Mouse (Mus musculus) left cerebral cortex, postnatal 4 days (tissue): ENCODE data around the gene Nqo2. TPM values are rescaled to one million over a fixed set of nuclear protein-coding genes. Genes with fewer than 3 reads are reported as not detected.
"Not testable (repeated sequence)": the region's sequence is repeated elsewhere in the genome, so short reads cannot be mapped to it uniquely, and the experiment has no call there.

Source experiments
- DNase-seq: peaks from one replicate; pipeline ENCODE4 v3.0.0-alpha.2; 2022
- intact Hi-C: fragments of 180-260 bp; cut with DNase I; formaldehyde crosslinking; loops from one replicate; pipeline ENCODE4 v1.15.1; 2025
- total RNA-seq, 2 experiments: library from RNA; stranded (reverse); gene quantifications; 2 replicates each; pipeline ENCODE4 v1.2.3; 2021

The Nqo2 gene
- total RNA-seq: 1 to 10 TPM; 3.2 to 3.3 TPM

DNA sequence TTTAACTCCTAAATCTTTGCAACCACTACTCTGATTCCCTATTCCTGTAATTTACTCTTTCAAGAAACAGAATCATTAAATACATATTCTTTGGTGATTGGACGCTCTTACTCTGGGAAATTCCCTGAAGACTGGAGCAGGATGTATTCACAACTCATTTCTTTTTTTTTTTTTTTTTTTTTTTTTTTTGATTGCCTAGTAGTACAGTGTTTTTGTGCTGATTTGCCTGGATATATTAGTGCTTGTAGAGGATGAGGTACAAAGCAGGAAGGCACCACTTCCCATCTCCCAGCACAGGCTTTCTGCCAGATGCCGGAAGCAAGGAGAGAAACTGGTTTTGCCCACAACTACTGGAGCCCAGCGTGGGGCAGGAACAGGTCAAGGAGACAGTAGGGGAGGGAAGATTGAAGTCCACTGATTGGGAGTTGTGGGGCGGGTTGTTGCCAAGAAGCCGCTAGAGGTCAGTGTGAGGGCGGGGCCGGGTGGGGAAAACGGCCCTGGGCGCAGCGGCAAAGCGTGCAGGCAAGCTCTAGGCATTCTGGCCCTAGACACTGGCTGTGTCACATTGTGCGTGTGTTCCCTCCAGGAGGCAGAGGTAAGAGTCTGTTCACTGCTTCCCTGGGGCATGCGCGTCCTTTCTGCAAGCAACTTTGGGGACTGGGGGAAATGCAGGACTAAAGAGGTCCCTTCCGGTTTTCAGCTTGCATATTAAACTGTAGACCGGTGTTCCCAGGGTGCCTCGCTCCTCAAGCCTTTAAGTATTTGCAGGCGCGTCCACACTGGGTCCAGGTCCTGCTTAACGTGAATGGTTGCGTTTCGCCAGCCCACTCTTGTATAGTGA is at the start of gene Nqo2:
Gene Nqo2, plus strand, starts transcription at position 482 of the 841 bp plus-strand sequence.
- peak; percentile 56 for DNase-seq
- intact Hi-C loops: no loop called here

DNA sequence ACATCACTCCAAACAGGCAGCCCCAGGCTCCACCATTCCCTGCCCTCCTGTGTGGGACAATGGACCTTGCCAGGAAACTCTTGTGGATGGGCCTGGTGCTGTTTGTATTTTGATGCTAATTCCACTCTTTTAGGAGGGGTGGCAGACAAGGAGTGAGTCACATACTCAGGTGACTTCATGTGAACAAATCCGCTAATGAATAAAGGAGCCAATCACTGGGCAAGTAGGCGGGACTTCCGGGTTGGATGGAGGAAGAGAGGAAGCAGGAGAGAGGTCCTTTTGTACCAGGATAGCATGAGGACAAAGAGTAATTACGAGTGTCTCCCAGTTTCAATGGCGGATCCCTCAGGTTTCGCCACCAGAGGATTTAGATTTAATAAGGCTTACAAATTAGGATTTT is 43.4 kb upstream of the Nqo2 start:
- no peak for DNase-seq
- intact Hi-C loops: no loop called here

DNA sequence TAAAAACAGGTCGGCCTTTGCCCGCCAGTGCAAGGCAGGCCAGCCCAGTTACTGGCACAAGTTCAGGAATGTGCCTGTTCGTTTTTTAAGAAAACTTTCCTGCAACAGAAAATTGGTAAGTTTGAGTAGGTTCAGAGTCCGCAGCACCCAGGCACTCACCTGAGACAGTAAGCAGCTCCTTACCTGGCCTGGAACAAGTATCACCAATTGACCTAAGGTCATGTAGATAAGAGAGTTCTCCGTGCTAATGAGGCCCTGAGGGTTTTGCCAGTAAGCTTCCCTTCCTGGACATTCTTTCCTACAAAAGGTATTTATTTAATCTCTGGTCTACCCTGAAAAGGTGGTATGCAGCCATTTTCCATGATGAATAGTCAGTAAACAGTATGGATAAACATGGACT is 42.8 kb upstream of the Nqo2 start:
- DNase-seq: no peak
- intact Hi-C loops: no loop called here

DNA sequence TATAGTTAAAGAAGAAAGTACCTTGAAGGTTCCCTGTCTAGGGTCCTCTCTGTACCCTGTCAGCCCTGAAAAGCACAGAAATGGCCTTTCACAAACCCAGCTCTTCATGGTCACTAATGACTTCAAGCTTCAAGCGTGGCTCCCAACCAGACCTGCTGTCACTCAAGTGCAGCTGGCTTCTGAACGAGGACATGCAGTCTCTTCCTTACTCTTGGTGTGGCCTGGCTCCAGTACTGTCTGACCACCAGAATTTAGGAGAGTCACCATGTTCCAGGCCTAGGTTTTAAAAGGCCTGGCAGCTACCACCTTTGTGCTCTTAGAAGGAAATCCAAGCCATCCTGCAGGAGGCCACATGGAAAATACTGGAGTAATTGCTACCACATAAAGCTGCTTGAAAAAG is 34.2 kb upstream of the Nqo2 start:
- intact Hi-C loops: no loop called here
- no peak for DNase-seq

DNA sequence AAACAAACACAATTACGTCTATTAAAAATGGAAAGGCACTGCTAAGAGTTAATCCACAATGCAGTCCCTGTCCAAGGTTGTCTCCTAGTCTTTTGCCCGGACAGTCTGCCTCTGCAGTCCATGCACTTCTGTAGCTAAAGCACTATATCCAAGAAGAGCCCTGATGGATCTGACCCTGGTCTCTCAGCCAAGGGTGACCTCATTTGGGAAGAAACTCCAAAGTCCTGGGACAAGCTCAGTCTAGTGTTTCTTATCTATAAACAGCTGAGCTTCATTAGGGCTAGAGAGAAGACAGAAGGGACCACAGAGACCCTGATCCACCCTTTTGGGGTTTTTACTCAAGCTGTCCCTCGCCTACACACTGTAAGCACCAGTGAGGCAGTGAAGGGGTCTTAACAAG is 33.6 kb upstream of the Nqo2 start:
- intact Hi-C loops: no loop called here
- DNase-seq: no peak

DNA sequence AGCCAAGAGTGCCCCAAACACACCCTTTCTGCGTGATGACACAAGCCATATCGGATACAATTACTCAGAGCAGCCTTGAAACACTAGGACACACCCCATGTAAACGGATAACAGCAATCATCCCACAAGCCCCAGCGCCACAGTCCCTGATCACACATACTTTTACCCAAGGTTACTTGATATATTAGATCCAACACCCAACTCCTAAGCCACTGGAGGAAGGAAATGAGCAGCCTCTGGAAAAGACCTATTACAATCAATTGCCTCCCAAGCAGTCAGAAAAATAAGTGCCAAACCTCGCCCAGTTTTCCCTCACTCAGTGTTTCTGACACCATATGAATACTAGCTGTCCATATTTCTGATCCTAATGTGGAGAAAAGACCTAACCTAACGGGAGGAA is 29.7 kb upstream of the Nqo2 start:
- intact Hi-C loops: no loop called here
- no peak for DNase-seq

DNA sequence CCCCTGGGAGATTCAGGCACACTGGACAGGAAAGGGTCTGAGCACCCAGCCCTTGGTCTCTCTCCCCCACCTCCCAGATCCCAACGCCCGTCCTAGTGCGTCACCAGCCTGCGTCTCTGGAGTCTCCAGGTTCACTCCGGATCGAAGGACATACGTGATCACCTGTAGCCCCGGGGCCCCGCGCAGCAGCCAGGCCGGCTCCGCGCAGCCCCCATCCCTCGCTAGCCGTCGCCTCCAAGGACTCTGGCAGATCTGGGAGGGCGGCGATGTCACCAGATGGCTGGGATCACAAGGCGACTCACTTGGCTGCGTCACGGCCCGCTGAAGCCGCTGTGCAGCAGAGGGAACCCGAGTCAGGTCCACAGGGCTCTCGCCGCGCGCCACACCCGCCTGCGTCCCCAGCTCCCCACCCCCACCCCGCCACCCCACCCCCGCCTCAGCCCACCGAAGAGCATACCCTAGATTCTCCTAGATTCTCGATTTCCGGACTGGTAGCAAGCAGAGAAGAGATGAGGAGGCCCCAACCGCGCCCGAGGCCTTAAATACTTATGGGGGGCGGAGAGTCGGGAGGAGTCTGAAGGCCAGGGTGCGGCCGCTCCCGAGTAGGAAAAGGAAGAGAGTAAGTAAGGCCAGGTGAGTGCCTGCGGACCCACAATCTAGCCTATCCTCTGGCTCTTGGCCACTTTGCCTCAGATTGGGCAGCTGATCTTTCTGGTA is 28.9 kb upstream of the Nqo2 start:
- intact Hi-C loops: no loop called here
- peak; percentile 60 for DNase-seq

DNA sequence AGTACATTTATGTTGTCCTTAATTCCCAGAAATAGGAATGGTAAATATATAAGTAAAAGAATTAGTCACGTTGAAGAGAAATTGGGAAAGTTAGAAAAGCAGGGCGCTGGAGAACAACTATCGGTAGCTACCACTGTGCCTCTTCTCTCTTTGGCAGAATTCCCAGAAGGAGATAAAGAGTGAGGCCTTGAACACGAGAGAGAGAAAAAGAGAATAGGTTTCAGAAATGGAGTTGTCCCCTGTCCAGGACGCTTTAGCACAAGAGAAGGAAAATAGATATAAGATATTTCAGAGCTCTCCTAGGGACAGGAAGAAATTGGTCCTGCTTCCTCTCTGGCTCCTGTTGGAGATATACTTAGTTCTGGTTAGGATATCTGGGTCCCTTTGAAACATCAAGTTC is 27.3 kb upstream of the Nqo2 start:
- intact Hi-C loops: no loop called here
- DNase-seq: no peak

DNA sequence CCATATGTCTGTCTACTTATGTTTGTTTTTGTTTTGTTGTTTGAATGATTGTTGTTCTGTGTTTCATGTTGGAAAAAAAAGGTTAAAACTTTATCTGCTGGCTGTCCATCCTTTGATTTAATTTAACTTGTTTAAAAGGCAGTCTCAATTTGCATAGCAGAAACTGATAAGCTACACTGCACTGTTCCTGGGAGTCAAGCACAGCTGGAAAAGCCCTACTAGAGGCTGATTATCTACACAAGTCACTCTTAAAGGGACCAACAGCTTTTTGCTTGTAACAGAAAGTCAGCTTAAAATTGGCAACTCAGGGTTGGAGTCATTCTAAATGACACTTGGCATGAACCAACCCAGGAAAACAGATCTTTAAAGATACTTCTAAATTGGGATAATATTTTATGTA is 26.9 kb upstream of the Nqo2 start:
- DNase-seq, intact Hi-C loops: not testable (repeated sequence)

DNA sequence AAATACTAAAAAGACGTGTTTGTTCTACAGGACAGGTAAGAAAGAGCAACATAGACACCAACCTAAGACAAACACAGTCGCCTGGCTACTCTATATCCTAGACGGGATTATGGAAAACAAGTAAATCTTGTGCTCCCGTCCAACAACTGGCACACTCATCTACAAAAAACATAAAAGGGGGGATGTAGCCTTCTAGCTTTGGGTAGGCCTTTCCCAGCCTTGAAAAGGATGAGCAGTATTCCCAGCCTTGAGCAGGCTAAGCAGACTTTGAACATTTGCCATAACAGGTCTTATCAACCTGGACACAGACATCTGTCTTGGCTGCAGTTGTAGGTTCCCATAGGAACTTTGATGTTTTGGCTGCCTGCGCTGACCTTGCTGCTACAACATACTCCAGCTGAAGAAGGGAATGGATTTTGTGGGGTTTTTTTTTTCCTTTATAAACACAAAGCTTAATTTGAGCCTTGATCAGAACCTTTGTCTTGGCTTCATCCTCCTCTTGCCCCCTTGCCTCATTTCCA is 23.1 kb upstream of the Nqo2 start:
- no peak for DNase-seq
- intact Hi-C loops: no loop called here

DNA sequence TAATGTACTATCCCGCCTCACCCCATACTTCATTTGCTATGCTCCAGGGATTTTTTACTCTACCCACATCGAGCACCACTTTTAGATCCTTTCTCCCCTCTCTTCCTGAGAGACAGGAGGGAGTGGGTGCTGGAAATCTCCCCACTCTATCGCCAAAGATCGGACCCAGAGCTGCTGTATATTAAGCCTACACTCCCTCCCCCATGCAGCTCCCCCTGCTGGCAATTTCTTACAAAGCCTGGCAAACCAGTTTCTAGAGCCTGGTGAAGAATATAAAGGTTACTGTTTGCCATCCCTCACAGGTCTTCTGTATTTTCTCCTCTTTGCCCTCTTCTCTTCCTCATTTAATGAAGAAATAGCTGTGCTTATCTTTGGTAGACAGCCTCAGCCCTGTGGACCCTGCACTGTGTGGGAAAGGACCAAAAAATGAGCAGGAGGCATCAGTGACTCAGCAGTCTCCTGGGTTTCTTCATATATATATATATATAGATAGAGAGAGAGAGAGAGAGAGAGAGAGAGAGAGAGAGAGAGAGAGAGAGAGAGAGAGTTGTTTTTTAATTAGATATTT is 22.2 kb upstream of the Nqo2 start:
- DNase-seq: peak; percentile 17
- intact Hi-C loops: no loop called here

DNA sequence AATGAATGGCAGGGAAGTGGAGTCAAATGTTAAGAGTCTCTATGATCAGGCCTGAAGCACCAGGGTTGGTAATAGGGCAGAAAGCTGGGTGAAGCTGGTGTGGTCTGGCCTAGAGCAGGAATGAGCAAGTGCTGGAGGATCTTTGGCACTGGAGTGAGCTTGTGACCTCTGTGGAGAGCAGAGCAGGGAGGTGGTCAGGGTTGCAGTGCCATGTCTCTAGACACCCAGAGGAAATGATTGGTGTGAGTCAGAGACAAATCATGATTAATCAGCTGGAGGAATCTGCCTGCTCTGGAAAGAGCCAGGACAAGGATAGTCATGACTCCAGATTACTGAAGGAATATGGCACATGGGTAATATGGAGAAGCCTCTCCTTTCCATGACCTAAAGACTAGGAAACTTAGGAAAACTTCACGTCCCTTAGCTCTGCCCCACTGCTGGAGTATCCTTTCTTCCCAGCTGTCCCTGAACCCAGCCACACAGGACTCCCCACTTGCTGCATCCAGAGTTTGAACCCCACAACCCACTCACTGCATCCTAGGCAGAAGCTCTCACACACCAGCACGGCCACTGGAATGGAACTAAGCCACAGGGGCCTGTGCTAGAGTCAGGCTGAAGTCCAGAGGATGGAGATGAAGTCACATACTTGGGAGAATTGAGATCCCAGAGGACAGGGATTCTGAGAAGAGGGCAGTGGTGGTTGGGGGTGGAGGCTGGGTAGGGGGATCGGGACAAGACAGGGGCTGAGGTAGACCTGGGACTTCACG is 13.0 kb upstream of the Nqo2 start:
- no peak for DNase-seq
- intact Hi-C loops: no loop called here

DNA sequence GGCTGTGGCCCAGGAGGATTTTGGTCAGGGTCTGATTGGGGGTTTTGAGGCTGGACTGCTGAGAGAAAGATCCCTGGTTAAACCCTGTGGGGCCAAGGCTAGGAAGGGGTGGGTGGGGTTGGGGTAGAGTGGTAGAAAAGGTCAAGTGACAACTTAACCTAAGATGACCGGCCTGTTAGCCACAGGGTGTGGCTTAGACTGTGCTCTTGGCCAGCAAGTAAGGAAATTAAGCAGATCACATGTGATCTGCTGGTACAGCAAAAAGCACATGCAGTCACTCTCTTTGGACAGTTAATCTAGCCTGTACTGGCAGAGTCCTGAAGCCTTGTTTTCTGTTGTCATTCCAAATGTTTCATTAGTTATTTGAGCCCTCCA is 12.4 kb upstream of the Nqo2 start:
- no peak for DNase-seq
- intact Hi-C loops: no loop called here

DNA sequence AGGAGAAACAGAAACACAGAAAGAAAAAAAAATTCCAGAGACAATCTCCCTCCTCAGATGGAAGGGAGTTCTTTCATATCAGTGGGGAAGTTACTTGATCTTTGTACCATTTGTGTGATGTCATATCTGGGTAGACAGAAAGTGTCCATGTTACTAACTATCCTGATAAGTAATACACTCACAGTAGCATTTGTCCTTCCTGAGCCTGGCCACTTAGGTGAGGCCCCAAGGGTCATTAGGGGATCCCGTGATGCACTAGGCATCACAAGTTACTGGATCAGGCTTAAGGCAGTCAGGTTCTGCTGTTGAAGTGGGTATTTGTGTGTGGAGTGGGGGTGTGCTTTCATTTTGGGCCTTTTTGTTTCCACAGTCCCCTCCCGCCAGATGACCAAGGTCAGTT is 11.5 kb upstream of the Nqo2 start:
- DNase-seq: no peak
- intact Hi-C loops: no loop called here

DNA sequence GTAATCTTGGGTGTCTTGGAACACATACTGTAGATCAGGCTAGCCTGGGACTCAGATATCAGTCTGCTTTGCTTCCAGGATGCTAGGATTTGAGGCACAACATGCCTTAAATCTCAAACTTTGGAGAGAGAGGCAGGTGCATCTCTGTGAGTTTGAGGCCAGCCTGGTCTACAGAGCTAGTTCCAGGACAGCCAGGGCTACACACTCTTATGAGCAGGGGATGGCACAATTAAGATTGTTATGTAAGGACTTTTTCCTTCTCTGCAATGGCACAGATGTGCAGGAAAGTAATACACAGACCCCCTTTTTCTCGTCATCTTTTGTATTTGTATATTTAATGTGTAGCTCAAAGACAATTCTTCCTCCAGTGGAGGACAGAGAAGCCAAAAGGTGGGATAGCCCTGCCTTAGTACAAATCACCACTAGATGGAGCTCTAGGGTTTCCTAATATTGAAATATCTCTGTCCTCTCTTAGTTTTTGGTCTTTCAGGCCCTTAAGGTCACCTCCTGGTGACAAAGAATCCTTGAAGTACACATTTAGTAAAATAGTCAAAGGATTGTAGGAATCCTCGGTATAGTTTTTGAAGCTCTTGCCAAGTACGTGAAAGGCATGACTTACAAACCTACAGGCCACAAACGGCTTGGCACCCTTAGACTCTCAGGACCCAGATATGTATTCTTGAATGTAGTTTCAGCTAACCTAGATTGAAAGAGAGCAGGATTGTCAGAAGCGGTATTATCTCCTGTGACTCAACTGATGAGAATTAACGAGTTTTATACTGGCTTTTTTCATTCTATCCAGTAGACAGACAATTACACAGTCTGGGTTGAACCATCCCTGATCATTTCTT is 7.7 kb upstream of the Nqo2 start:
- intact Hi-C loops: loop anchor here (5.0 kb wide), 1 partner anchor 36 kb away; no protein-coding TSS in a partner anchor
- DNase-seq: no peak

DNA sequence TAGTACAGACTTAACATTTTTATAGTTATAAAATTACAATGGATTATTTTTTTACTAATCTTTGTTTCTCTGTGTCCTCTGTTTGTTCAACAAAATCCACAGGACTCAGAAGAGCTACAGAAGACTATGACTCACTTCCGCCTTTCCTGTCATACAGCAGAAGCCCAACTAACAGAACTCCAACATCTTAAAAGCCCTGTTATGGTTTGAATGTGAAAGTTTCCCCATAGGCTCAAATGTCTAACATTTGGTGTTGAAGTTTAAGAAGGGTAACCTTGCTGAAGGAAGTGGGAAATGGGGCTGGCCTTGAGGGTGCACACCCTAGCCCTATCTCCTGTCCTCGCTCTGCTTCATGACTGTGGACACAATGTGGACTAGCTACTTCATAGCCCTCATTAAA is 4.7 kb upstream of the Nqo2 start:
- no peak for DNase-seq
- intact Hi-C loops: loop anchor here (5.0 kb wide), 1 partner anchor 33 kb away; no protein-coding TSS in a partner anchor

DNA sequence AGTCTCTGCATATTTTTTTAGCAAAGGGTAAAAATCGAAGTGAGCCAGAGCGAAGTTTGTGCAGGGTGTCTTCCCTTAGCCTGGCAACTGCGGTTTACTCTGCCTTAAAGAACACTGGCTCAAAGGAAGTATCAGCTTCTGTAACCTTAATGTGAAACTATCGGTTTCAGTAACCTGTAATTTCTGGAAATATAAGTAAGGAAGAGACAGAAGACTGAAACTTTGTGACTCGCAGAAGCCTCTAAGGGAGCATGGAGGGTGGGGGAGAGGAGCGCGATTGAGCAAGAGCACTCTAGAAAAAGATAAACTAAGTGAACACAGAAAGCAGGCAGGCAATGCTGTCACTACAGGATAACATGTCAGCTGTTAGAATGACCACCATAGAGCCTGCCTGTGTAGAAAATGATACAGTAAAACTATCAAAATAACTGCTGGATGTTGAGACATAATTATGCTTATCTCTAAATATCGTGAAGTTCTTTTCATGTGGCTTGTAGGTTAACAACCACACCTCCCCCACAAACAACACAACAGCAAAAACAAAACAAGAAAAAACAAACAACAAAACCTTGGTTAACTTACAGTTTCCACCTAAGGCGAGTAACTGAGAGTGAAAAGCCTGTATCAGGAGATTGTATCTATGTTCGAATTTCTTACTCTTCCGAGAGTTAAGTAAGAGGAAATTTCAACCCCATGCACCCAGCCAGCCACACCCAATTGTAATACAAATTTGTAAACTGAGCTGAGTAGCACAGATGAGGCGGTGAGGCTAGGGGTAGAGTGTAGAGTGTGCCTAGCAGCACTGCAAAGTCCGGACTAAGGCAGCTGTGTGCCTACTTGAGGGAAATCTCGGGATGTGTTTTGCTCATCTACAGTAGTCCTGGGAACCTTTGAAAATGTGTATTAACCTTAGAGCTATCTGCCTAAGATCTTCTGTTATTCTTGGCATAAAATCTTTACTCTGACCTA is 853 bp downstream of the Nqo2 start:
- intact Hi-C loops: no loop called here
- no peak for DNase-seq

DNA sequence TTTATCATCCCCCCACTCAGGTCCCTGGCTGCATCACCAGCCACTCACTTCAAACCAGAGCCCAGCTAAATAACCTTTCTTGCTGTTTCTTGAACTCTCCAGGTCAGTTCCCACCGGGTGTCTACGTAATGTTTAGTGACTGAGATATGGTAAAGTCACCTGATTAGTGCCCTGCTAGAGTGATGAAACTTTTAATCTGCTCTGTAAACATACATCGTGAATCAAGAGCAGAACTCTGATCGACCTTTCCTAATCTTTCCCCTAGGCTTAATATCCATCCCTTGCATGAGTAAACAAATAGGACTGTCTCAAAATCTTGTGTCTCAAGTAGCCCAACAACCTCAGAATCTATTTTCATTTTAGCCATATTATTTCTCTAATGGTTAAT is 1.5 kb downstream of the Nqo2 start:
- no peak for DNase-seq
- intact Hi-C loops: no loop called here

DNA sequence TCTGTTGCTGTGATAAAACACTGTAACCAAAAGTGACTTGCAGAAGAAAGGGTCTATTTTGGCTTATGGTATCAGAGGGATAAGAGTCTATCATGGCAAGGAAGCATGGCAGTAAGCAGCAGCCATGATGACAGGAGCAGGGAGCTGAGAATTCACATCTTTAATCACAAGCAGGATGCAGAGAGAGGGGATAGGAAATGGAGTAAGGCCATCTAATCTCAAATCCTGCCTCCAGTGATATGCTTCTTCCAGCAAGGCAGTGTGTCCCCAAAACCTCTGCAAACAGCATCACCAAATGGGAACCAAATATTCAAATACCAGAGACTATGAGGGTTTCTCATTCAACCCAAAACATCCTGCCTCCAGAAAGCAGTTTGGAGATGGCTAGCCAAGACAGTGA is 2.1 kb downstream of the Nqo2 start:
- DNase-seq: no peak
- intact Hi-C loops: no loop called here
